Mouse (Mus musculus) cerebellum, adult 2 months (tissue): Measurements from ENCODE around the gene Hlf. TPM values are rescaled to one million over a fixed set of nuclear protein-coding genes. Genes with fewer than 3 reads are reported as not detected.

Experiments
- DNase-seq, 2 experiments: peaks; one replicate each; pipeline ENCODE4 v3.0.0; 2021
- H3K27ac ChIP-seq: fragments of 200-500 bp; 2 replicates; pipeline ENCODE4 v1.5.1; 2012; ENCODE audit warnings: low read length, control low read depth, inconsistent platforms; ENCODE audit not compliant: insufficient read depth
- H3K27me3 ChIP-seq: fragments of 200-500 bp; 2 replicates; pipeline ENCODE4 v1.6.1; 2012; ENCODE audit warnings: inconsistent platforms, mild to moderate bottlenecking, low read length, moderate library complexity; ENCODE audit not compliant: control insufficient read depth, insufficient read depth
- H3K4me1 ChIP-seq: fragments of 200-500 bp; 2 replicates; pipeline ENCODE4 v1.6.1; 2011; ENCODE audit warnings: low read length; ENCODE audit not compliant: control insufficient read depth, insufficient read depth
- H3K4me3 ChIP-seq: fragments of 200-500 bp; replicated peaks from 2 replicates; pipeline ENCODE3; 2011; ENCODE audit warnings: mild to moderate bottlenecking, low read depth, low read length, control low read depth; ENCODE audit not compliant: insufficient read depth
- CTCF ChIP-seq: fragments of 200-500 bp; IDR thresholded peaks from 2 replicates; pipeline ENCODE4 v1.5.1; 2011; ENCODE audit warnings: low read depth, mild to moderate bottlenecking, control low read depth, low read length, moderate library complexity, borderline replicate concordance; ENCODE audit not compliant: insufficient read depth
- POLR2A ChIP-seq: fragments of 200-500 bp; IDR thresholded peaks from 2 replicates; pipeline ENCODE4 v1.6.1; 2011; ENCODE audit warnings: low read length, control low read depth, borderline replicate concordance; ENCODE audit not compliant: insufficient read depth
- WGBS: fragments of 180-500 bp; shearing (Covaris S2); methylation state at CpG from one replicate; pipeline ENCODE4 v1.1.7; 2018; 5-methylcytosine and 5-hydroxymethylcytosine counted together
- polyA plus RNA-seq: library from polyadenylated mRNA; depleted of rRNA; stranded (reverse); fragments of >200 nt; gene quantifications from 2 replicates; pipeline ENCODE4 v1.2.3, GENCODE M21; 2012

Hlf gene
- polyA plus RNA-seq, 1 experiment: 50.4 TPM

GRCm38 (mm10) chr11:90342858-90343257 is 47.8 kb downstream of the Hlf start:
- H3K27ac ChIP-seq: no peak overlapping the region
- no peak for DNase-seq
- no peak overlapping the region for H3K4me3 ChIP-seq
- no peaks in the 10 kb centered on the region for H3K27me3 ChIP-seq
- WGBS: 42% methylated on average over 5 of the region's 5 CpGs
- H3K4me1 ChIP-seq: no peaks in the 10 kb centered on the region
- TF ChIP-seq CTCF (no peak), POLR2A (no peak)

- H3K4me3 ChIP-seq: no peak overlapping the region
- no peak for TF ChIP-seq POLR2A
- TF ChIP-seq CTCF: no peak
- WGBS: 80% methylated on average over 5 of the region's 5 CpGs
- DNase-seq: no peak
- no peaks in the 10 kb centered on the region for H3K4me1 ChIP-seq
- H3K27me3 ChIP-seq: no peaks in the 10 kb centered on the region
- no peak overlapping the region for H3K27ac ChIP-seq
These were observed 48.4 kb downstream of the Hlf start for GRCm38 (mm10) chr11:90342267-90342666.

- Histone ChIP-seq H3K27ac (no peak overlapping the region), H3K27me3 (no peaks in the 10 kb centered on the region), H3K4me1 (no peaks in the 10 kb centered on the region), H3K4me3 (no peak overlapping the region)
- TF ChIP-seq POLR2A (no peak), CTCF (no peak)
- WGBS: 92% methylated on average over 13 of the region's 13 CpGs
- DNase-seq: no peak
These were observed 49.9 kb downstream of the Hlf start for GRCm38 (mm10) chr11:90340836-90341235.

DNA sequence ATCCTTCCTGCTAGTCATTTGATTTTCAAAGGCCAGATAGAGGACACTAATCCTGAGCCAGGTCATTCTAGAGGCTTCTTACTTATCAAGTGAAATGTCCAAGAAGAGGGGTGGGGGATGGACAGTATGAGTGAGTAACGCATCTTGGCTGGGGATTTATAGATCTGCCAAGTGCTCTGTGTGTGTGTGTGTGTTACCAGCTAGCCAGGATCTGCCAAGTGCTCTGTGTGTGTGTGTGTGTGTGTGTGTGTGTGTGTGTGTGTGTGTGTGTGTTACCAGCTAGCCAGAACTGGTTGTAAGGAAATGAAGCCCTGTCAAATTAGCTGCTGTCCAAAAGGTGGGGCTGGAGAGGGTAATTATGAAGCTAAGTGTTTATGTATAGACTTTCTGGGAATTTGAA is 55.9 kb downstream of the Hlf start:
- H3K4me1 ChIP-seq: no peaks in the 10 kb centered on the region
- no peak for DNase-seq
- H3K4me3 ChIP-seq: no peak overlapping the region
- 34% methylated on average over 1 of the region's 1 CpGs for WGBS
- H3K27ac ChIP-seq: no peak overlapping the region
- no peak for TF ChIP-seq CTCF
- H3K27me3 ChIP-seq: no peaks in the 10 kb centered on the region

DNA sequence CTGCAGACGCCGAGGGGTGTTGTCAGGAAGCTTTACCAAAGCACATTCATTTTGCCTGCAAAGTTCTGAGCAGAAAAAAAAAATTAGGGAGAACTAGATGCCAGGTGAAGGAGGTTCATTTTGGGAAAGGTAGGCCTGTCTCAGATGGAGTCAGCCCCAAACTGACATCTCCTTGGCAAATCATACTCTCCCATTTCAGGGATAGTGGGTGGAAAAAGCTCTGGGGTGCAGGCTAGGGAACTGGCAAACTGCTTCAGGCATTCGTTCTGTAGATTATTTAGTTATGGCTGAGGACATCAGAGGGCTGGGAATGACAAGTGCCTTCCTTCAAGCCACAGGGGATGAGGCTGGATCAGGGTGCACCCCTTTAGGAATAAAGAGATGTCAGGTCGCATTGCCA is 58.0 kb downstream of the Hlf start:
- no peak overlapping the region for H3K4me3 ChIP-seq
- WGBS: 84% methylated on average over 4 of the region's 4 CpGs
- H3K4me1 ChIP-seq: no peaks in the 10 kb centered on the region
- no peak overlapping the region for H3K27ac ChIP-seq
- no peaks in the 10 kb centered on the region for H3K27me3 ChIP-seq
- no peak for DNase-seq
- no peak for TF ChIP-seq POLR2A
- TF ChIP-seq CTCF: no peak

DNA sequence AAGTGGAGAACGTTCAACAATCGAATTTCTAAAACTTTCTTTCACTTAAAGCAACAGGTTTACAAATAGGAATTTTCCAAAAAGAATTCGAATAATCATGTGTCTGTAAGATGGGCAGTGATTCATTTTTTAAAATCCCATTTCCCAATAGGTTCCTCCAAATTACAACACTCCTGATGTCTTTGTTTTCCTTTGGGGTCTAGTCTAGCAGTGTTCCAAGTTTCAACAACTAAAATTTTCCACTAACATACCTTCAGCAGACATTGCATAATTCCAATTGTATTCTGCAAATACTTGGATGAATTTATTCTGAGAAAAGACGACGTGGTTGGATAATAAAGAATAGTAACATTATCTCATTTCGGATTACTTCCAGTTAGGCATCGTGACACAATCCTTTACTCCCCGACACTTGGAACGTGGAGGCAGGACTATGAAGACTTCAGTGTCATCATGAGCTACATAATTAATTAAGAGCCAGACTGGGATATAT is 60.4 kb downstream of the Hlf start:
- Histone ChIP-seq H3K4me1 (no peaks in the 10 kb centered on the region), H3K27me3 (no peaks in the 10 kb centered on the region), H3K27ac (no peak overlapping the region), H3K4me3 (no peak overlapping the region)
- TF ChIP-seq POLR2A (no peak), CTCF (no peak)
- no peak for DNase-seq
- 88% methylated on average over 9 of the region's 9 CpGs for WGBS

DNA sequence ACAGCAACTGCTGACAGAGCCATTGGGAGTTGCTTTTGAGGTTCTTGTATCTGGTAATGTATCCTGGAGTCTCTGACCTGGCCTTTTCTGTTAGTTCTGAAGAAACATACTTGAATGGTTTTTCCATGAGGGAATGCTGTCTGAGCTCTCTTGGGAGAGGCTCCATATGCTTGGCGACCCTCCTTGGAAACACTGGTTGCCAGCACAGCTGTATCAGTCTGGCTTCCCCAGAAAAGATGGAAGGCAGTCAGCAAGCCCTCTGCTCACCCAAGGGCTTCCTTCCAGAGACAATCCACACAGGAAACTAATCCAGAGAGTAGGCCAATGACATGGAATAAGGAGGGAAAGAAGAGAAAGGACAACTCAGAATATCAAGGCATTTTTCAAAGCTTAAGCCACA is 63.9 kb downstream of the Hlf start:
- H3K27ac ChIP-seq: no peak overlapping the region
- DNase-seq: no peak
- WGBS: 8% methylated on average over 1 of the region's 1 CpGs

GRCm38 (mm10) chr11:90326146-90326545 is 64.5 kb downstream of the Hlf start:
- Histone ChIP-seq H3K27ac (no peak overlapping the region), H3K4me3 (no peak overlapping the region), H3K4me1 (no peaks in the 10 kb centered on the region), H3K27me3 (no peaks in the 10 kb centered on the region)
- TF ChIP-seq POLR2A (no peak), CTCF (no peak)
- 94% methylated on average over 5 of the region's 5 CpGs for WGBS
- no peak for DNase-seq

More for the DNA sequence above, 63.9 kb downstream of the Hlf start:
- H3K4me1 ChIP-seq: no peaks in the 10 kb centered on the region
- H3K27me3 ChIP-seq: no peaks in the 10 kb centered on the region
- no peak for TF ChIP-seq CTCF
- no peak for TF ChIP-seq POLR2A
- H3K4me3 ChIP-seq: no peak overlapping the region
